In genomic region chr2:163644575-163645385, GRCm38 (mm10) we compare ENCODE assay signal across 8 mouse cellular contexts. TPM values are rescaled to one million over a fixed set of nuclear protein-coding genes. Genes with fewer than 3 reads are reported as not detected.
DNase-seq lines count a peak whose midpoint lies in the region; ATAC-seq and TF ChIP-seq lines count a peak whose summit lies in the region.

Gene Serinc3 (minus strand): TSS chr2:163645131.

- ATAC-seq in erythroblast, adult 5-6 weeks (replicated peaks; ENCODE audit: low FRiP score, poor library complexity, severe bottlenecking) = peak; percentile 82
- peak; percentile 92 for ATAC-seq in heart, embryonic 11.5 days (replicated peaks; ENCODE audit: insufficient number of reproducible peaks, low FRiP score, low TSS enrichment)
- ATAC-seq in kidney, embryonic 16.5 days (ENCODE audit: low FRiP score, low TSS enrichment) = peak; percentile 97

- H3K4me2 ChIP-seq in heart, embryonic 11.5 days = peak within 1 kb of the TSS; percentile 69
- peak within 1 kb of the TSS; percentile 70 for H3K4me2 ChIP-seq in kidney, embryonic 16.5 days (replicated peaks; ENCODE audit: low read depth, low read length)
- peak within 1 kb of the TSS; percentile 94 for H3K4me2 ChIP-seq in myocyte (ENCODE audit: low read depth)

- peak; percentile 100 for DNase-seq in B cell, adult 2 months
- DNase-seq in brain, adult 2 months (ENCODE audit: low read depth, low spot score) = peak; percentile 99
- peak; percentile 87 for DNase-seq in liver, adult 2 months (ENCODE audit: extremely low read depth, low read depth, low spot score)
- DNase-seq in splenic B cell, adult 2 months (ENCODE audit: low read depth, low spot score) = peak; percentile 100

- H3K9me3 ChIP-seq in heart, embryonic 11.5 days (replicated peaks; ENCODE audit: control insufficient read depth, low read length) = no peaks in the 10 kb centered on the region
- H3K9me3 ChIP-seq in kidney, embryonic 16.5 days (ENCODE audit: low read length) = peaks cover 4% of the 10 kb centered on the region; the same call in 1 of the 2 replicates

- H3K27ac ChIP-seq in heart, embryonic 11.5 days (ENCODE audit: low read depth, low read length) = peak within 1 kb of the TSS; percentile 99
- H3K27ac ChIP-seq in kidney, embryonic 16.5 days (ENCODE audit: low read length) = peak within 1 kb of the TSS; percentile 96
- peak within 1 kb of the TSS; percentile 99 for H3K27ac ChIP-seq in liver, adult 2 months (replicated peaks; ENCODE audit: insufficient read depth, low read depth, low read length)

- H3K36me3 ChIP-seq in heart, embryonic 11.5 days (ENCODE audit: control insufficient read depth, insufficient read depth, low read length) = peaks cover 4% of the 10 kb centered on the region
- H3K36me3 ChIP-seq in kidney, embryonic 16.5 days (ENCODE audit: insufficient read depth, low read length) = peaks cover 3% of the 10 kb centered on the region; the same call in 1 of the 2 replicates
- peaks cover 9% of the 10 kb centered on the region for H3K36me3 ChIP-seq in liver, adult 2 months (ENCODE audit: control insufficient read depth, insufficient read depth, low read length)
- no peaks in the 10 kb centered on the region for H3K36me3 ChIP-seq in myocyte (ENCODE audit: control insufficient read depth, insufficient read depth)
- H3K36me3 ChIP-seq in splenic B cell, adult 2 months (ENCODE audit: control insufficient read depth, insufficient read depth, low read length, poor library complexity, severe bottlenecking) = peaks cover 10% of the 10 kb centered on the region

- TF ChIP-seq POLR2A in liver, adult 2 months (IDR thresholded peaks at IDR 0.05; ENCODE audit: extremely low read depth, insufficient read depth, low read length) = peak; percentile 97
- TF ChIP-seq POLR2A in myocyte (IDR thresholded peaks at IDR 0.05; ENCODE audit: insufficient read length, low read depth) = peak; percentile 93

- H3ac ChIP-seq in myocyte (ENCODE audit: control insufficient read depth, insufficient read length) = peak within 1 kb of the TSS; percentile 26

- peak; percentile 54 for TF ChIP-seq CTCF in liver, adult 2 months (IDR thresholded peaks at IDR 0.05; ENCODE audit: low read depth, low read length)

- peak within 1 kb of the TSS; percentile 97 for H3K9ac ChIP-seq in heart, embryonic 11.5 days (ENCODE audit: low read depth, low read length)
- H3K9ac ChIP-seq in kidney, embryonic 16.5 days (replicated peaks; ENCODE audit: low read length) = peak within 1 kb of the TSS; percentile 82
- H3K9ac ChIP-seq in liver, adult 2 months (ENCODE audit: low read depth, low read length) = peak within 1 kb of the TSS; percentile 93

- H3K4me3 ChIP-seq in heart, embryonic 11.5 days (ENCODE audit: low read depth, low read length) = peak within 1 kb of the TSS; percentile 88
- peak within 1 kb of the TSS; percentile 62 for H3K4me3 ChIP-seq in kidney, embryonic 16.5 days (ENCODE audit: low read length)
- H3K4me3 ChIP-seq in liver, adult 2 months (ENCODE audit: insufficient read depth, low read depth, low read length) = peak within 1 kb of the TSS; percentile 81
- peak within 1 kb of the TSS; percentile 73 for H3K4me3 ChIP-seq in myocyte

- H3K79me2 ChIP-seq in liver, adult 2 months (ENCODE audit: control insufficient read depth, insufficient read depth, low read length) = peaks cover 29% of the 10 kb centered on the region
- peaks cover 47% of the 10 kb centered on the region for H3K79me2 ChIP-seq in myocyte (ENCODE audit: control insufficient read depth, insufficient read depth)

- WGBS in heart, embryonic 11.5 days (ENCODE audit: insufficient replicate concordance) = under 1% methylated on average over 67 of the region's 74 CpGs
- WGBS in kidney, embryonic 16.5 days = under 1% methylated on average over 68 of the region's 74 CpGs
- under 1% methylated on average over 74 of the region's 74 CpGs for WGBS in liver, adult 2 months

- peaks cover 27% of the 10 kb centered on the region for H3K4me1 ChIP-seq in heart, embryonic 11.5 days (ENCODE audit: control insufficient read depth, insufficient read depth, low read length)
- peaks cover 36% of the 10 kb centered on the region for H3K4me1 ChIP-seq in kidney, embryonic 16.5 days (ENCODE audit: insufficient read depth, low read length)
- H3K4me1 ChIP-seq in liver, adult 2 months (ENCODE audit: control insufficient read depth, insufficient read depth, low read length) = peaks cover 10% of the 10 kb centered on the region

- H3K27me3 ChIP-seq in heart, embryonic 11.5 days (ENCODE audit: control insufficient read depth, insufficient read depth, low read length) = no peaks in the 10 kb centered on the region
- no peaks in the 10 kb centered on the region for H3K27me3 ChIP-seq in kidney, embryonic 16.5 days (ENCODE audit: insufficient read depth, low read length)
- no peaks in the 10 kb centered on the region for H3K27me3 ChIP-seq in liver, adult 2 months (ENCODE audit: control insufficient read depth, insufficient read depth, low read length)
- no peaks in the 10 kb centered on the region for H3K27me3 ChIP-seq in myocyte (ENCODE audit: control insufficient read depth, insufficient read depth, insufficient read length)
- H3K27me3 ChIP-seq in splenic B cell, adult 2 months (ENCODE audit: control insufficient read depth, insufficient read depth, low read length, poor library complexity, severe bottlenecking) = no peaks in the 10 kb centered on the region

TF ChIP-seq in myocyte, 11 proteins besides CTCF, POLR2A, EP300 and RAD21:
- no peak for TF ChIP-seq TCF12 (IDR thresholded peaks at IDR 0.05; ENCODE audit: insufficient read depth, poor library complexity, severe bottlenecking)
- TF ChIP-seq MYOG (IDR thresholded peaks at IDR 0.05; ENCODE audit: control insufficient read depth in 1 of 3, insufficient read depth in 1 of 3, insufficient read length in 2 of 3, low read depth in 2 of 3) = no peak
- no peak for TF ChIP-seq MAX (IDR thresholded peaks at IDR 0.05; ENCODE audit: low read depth)
- no peak for TF ChIP-seq USF1 (IDR thresholded peaks at IDR 0.05; ENCODE audit: low read depth)
- TF ChIP-seq E2F4 (IDR thresholded peaks at IDR 0.05; ENCODE audit: insufficient read depth) = no peak
- peak; percentile 99 for TF ChIP-seq POLR2AphosphoS2 (IDR thresholded peaks at IDR 0.05; ENCODE audit: insufficient read length, low read depth)
- TF ChIP-seq MYOD1 (IDR thresholded peaks at IDR 0.05; ENCODE audit: control insufficient read depth in 1 of 3, insufficient read length in 2 of 3, low read depth in 2 of 3) = peak in 1 of 3 experiments; percentile 6
- peak; percentile 15 for TF ChIP-seq SRF (IDR thresholded peaks at IDR 0.05; ENCODE audit: control insufficient read depth, insufficient read length, low read depth)
- TF ChIP-seq TCF3 (IDR thresholded peaks at IDR 0.05; ENCODE audit: insufficient read length, low read depth) = no peak
- TF ChIP-seq CEBPB (IDR thresholded peaks at IDR 0.05; ENCODE audit: insufficient read depth, poor library complexity, severe bottlenecking) = no peak
- no peak for TF ChIP-seq REST (IDR thresholded peaks at IDR 0.05; ENCODE audit: insufficient read depth, insufficient read length)

RNA-seq across cellular contexts. Expression of gene Serinc3, which starts in this region (rescaled TPM):
- total RNA-seq in erythroblast, adult 5-6 weeks (2015; ENCODE audit: low replicate concordance) = 1,365 and 1,400 TPM in 2 replicates
- 1,814 and 2,055 TPM in 2 replicates for total RNA-seq in erythroblast, adult 5-6 weeks (2017; ENCODE audit: low replicate concordance)
- polyA plus RNA-seq in heart, embryonic 11.5 days (2014; fragmentation: Nextera tagmentation; extraction: Ambion mirVana) = 77.5 and 79.0 TPM in 2 replicates
- polyA plus RNA-seq in kidney, embryonic 16.5 days (2015; fragmentation: Nextera tagmentation; extraction: Ambion mirVana) = 48.9 and 50.1 TPM in 2 replicates
- total RNA-seq in liver, adult 2 months (2014; rRNA removed) = 123 TPM in 2 replicates
- 122 and 124 TPM in 2 replicates for polyA plus RNA-seq in liver, adult 2 months (2012; rRNA removed)
- polyA plus RNA-seq in myocyte (2012; fragmentation: generic; extraction: Trizol) = 88.9 TPM

Comparison
In these comparisons a context has a peak if more than half of its experiments do, and no peak if none do; other contexts are left out.
1. Peak in every context shown above with its lines: DNase-seq, ATAC-seq, H3K4me3 ChIP-seq and H3K27ac ChIP-seq.
2. RNA of gene Serinc3 (total RNA-seq): 1,365 to 2,055 TPM in erythroblast, adult 5-6 weeks; 123 TPM in liver, adult 2 months; every median in the first group is over 10 times any median in the second.